Mouse (Mus musculus): ENCODE data around the gene Map3k15. TPM values are rescaled to one million over a fixed set of nuclear protein-coding genes. Genes with fewer than 3 reads are reported as not detected.

Gene Map3k15
- 1.6 TPM for polyA plus RNA-seq (2017; shearing (Covaris generic))

DNA sequence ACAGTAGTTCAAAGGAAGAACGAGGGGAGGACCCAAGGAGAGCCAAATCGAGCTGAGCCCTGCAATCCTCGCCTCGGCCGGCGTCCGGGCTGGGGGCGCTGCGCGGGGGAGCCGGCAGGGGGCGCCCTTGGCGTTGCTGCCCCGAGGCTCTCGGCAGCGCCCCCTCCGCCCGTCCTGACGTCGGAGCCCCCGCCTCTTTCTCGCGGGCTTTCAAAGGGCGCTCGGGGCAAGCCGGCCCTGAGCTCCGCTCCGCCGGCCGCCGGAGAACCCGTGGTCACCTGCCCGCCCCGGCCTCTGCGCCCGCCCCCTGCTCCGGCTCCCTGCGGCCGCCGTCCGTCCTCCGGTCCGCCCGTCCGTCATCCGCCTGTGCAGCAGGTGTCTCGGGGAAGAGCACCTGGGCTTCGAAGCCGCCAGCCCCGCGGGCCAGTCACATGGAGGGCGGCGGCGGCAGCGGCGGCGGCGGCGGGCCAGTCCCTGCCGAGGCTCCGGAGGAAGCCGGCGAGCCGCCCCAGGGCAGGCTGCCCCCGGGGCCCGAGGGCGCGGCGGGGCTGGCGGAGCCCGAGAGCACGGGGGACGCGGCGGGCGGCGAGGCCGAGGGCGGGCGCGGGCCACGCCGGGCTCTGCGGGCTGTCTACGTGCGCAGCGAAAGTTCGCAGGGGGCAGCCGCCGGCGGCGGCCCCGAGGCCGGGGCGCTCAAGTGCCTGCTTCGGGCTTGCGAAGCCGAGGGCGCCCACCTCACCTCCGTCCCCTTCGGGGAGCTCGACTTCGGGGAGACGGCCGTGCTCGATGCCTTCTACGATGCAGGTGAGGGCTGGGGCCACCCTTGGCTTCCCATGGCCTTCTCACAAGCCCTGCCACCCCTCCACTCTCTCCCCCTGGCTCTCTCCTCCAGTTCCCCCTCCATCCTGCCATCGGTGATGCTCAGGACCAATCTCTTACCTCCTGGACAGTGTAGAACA is at the start of gene Map3k15:
TSS of gene Map3k15 (plus strand) at position 432 of the 959 bp plus-strand sequence.

GRCm38 (mm10) chrX:160137861-160138717 is 149.9 kb downstream of the Map3k15 start, which contains the start of gene Pdha1:
TSS of gene Pdha1 (minus strand) at chrX:160138413.

Other genes starting within 250 kb of the Map3k15 start
- gene Pdha1, start 150.0 kb downstream of the Map3k15 start, polyA plus RNA-seq (2017; shearing (Covaris generic)) = 149 TPM